Mouse (Mus musculus) adrenal gland, postnatal 14 days (tissue): ENCODE measurements around the gene Rln3. TPM values are rescaled to one million over a fixed set of nuclear protein-coding genes. Genes with fewer than 3 reads are reported as not detected.
A peak's percentile ranks its signal among the peaks of the same experiment; 100 is the strongest.

Experiments
- DNase-seq: peaks from one replicate; pipeline ENCODE4 v3.0.0; 2021; ENCODE audit warnings: mixed read lengths
- total RNA-seq: library from RNA; stranded (reverse); gene quantifications from 2 replicates; pipeline ENCODE4 v1.2.3, GENCODE M21; 2021

Gene Rln3
- total RNA-seq, 1 experiment from 2014 or later = not detected

DNA sequence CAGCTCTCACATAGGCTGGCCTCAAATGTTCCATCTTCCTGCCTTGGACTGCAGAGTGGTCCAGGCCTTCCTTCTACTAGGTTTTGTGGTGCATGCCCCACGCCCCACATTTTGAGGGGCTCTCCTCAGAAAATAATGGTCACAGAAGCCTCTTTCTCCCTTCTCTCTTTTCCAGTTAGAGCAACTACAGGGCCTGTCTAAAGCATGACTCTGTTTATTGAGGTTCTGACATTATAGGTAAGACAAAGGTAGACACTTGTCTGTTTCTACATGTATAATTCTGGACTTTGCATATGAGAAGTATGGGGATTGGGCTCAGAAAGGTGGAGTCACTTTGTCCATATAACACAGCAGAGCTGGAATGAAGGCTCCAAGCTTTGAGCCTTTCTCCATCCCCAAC, 20.2 kb upstream of the Rln3 start, which contains the start of gene Gm10643:
TSS of gene Gm10643 (minus strand) at position 101 of the 400 bp plus-strand sequence.
- DNase-seq = no peak

DNA sequence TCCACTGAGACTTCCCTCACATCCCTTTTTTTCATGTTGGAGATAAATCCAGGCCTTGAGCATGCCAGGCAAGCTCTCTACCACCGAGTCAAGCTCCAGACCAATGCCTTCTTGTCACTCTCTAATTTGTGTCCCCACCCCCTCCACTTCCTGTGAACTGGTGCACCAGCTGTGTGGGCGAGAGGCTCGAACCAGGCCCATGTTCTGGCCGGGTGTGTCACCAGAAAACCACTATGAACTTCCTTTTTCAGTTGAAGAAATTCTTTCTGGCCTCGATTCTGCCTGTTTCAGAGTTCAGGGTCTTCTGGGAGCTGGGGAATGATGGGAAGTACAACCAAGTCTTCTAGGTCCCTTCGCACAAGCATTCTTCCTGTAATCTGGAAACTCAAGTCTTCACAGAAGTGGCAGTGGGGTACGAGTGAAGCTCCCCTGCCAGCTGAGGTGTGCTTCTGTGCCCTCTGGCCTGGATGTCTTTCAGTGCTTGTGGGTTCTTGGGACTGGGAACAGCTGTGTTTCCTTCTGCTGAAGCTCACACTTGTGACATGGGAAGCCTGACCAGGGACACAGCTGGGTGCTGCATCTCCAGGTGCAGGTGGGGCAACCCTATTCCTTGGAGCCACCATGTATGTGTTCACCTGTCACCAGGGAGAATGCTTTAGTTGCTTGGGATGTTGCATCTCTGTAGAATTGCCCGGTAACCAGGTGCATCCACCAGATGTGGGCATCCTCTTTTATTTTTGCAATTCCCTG, 19.2 kb upstream of the Rln3 start:
- peak; percentile 41 for DNase-seq

DNA sequence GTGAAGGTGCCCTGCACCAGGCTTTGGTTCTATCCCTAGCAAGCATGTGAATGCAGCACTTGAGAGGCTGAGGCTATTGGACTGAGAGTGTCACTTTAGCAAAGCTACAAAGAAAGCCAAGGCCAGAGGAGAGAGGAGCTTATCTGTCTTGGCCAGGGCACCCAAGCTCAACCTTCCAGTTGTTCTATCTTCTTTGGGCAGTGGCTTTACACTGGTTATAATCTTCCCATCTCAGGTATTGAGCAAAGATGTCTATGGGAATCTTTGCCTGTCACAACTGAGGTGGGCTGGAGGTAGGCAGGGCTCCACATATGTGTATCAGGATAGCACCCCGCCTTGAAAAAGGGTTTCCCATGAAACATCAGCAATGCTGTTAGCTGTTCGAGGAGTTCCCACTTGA, 15.4 kb upstream of the Rln3 start:
- DNase-seq = no peak

DNA sequence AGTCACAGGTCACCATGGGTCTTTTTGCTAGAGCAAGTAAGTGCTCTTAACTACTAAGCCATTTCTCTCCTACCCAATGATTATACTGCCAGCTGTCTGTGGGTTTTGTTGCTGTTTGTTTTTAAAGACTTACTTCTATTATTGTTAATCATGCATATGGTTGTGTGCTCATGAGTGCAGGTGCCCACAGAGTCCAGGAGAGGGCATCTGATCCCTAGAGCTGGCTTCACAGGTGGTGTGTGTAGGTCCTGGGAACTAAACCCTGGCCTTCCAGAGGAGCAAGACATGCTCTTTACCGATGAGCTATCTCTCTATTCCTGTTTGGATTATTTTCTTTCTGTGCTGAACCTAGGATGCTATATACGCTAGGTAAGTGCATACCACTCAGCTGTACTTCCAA, 14.4 kb upstream of the Rln3 start:
- no peak for DNase-seq

DNA sequence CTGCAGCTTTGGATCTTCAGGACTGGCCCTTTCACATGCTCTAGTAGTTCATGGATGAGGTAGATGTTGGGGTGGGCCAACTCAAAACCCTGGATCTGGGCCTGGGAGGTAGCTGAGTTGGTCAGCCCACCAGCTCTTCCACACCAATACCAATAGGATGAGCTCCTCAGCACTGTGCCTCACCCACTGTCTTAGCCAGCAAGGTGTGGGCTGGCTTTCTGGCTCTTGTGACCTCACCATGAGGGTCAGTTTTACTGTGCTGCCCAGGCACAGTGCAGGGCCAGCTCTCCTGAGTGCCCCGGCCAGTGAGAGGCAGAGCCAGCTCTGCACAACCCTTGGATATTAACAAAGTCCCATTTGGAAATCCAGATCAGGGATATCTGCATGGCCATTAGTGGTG, 13.0 kb upstream of the Rln3 start:
- no peak for DNase-seq

DNA sequence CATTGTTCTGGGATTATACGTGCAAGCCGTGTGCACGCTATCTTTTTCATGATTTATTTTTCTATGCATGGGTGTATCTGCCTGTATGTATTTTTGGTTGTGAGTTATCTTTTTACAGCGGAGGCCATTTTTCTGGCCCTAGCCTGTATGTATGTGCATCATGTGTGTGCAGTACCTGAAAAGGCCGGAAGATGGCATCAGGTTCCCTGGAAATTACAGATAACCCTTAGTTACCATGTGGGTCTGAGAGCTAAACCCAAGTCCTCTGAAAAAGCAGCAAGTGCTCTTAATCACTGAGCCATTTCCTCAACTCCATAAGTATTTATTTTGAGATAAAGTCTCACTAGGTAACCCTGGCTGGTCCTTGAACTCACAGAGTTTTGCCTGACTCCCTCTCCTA, 8.4 kb upstream of the Rln3 start:
- no peak for DNase-seq

DNA sequence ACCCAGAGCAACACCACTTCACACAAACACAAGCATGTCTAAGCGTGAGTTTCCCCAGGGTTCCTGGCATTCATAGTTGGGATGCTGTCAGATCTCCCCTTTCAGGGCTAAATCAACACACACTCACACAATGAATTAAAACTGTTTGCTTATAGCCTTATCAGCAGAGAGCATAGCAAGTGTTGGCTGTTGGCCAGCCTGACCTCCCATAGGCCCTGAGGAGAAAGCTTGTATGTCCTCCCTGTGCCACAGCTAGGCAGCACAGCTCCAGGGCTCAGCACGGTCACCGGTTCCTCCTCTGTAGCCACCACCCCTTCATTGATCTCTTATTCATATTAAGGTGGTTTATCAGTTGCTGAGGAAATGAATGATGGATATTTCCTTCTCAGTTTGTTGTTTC, 7.9 kb upstream of the Rln3 start:
- no peak for DNase-seq

DNA sequence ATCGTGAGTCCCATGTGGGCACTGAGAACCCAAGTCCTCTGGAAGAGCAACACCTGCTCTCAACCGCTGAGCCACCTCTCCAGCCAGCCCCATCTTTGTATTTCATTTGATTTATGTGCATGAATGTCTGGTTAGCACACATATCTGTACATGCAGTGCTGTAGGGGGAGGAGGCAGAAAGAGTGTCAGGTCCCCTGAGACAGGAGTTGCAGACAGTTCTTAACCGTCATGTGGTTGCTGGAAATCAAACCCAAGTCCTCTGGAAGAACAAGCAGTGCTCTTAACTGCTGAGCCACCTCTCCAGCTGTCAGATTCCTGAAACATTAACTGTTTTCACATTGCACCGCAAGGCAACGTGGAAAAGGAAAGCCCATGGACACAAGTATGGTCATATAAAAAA, 3.4 kb upstream of the Rln3 start:
- DNase-seq = no peak

DNA sequence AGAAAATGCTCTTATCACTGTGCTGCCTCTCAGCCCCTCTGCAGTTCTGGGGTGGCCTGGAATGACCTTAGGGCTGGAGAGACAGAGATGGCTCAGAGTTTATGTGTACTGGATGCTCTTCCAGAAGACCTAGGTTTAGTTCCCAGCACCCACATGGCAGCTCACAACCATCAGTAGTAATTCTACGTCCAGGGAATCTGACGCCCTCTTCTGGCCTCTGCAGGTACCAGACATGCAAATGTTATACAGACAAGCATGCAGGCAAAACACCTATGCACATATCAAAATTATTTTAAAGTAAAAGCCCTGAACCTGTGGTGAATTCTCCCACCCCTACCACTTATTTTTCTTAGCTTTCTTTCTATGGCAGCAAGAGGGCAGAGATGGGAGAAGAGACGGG, 1.7 kb upstream of the Rln3 start:
- no peak for DNase-seq

DNA sequence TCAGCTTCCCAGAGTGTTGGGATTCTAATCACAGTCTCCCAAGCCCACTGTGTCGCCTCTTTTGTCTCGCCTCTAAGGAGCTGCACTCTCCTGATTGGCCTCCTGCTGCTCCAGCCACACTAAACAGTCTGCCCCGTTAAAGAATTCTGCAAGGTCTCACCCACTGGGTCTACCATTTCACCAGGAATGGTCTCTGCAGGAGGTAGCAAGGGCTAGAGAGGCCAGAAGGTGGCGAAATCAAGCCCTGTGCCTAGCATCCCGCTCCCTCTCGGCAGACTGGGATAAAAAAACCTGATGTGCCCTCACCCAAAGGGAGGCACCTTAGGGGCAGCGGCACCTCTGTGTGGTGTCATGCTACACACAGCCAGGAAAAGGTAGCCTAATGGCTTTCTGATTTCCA, 697 bp downstream of the Rln3 start:
- no peak for DNase-seq

DNA sequence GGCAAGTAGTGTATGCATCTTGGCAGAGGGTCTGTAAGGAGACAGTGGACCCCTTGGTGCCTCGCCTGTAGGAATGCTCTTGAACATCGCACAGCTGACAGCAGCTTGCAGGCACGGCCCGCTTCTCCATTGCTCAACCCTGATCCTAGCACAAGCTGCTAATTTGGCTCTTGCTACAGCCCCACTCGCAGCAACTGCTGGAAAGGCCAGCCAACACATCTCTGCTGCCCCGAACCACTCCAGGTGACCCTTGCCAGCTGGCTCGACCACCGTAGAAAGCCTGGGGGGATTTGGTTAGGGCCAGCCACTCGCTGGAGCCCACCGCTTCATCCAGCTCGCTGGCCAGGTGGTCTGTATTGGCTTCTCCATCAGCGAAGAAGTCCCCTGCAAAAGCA, 1.9 kb downstream of the Rln3 start:
- no peak for DNase-seq

DNA sequence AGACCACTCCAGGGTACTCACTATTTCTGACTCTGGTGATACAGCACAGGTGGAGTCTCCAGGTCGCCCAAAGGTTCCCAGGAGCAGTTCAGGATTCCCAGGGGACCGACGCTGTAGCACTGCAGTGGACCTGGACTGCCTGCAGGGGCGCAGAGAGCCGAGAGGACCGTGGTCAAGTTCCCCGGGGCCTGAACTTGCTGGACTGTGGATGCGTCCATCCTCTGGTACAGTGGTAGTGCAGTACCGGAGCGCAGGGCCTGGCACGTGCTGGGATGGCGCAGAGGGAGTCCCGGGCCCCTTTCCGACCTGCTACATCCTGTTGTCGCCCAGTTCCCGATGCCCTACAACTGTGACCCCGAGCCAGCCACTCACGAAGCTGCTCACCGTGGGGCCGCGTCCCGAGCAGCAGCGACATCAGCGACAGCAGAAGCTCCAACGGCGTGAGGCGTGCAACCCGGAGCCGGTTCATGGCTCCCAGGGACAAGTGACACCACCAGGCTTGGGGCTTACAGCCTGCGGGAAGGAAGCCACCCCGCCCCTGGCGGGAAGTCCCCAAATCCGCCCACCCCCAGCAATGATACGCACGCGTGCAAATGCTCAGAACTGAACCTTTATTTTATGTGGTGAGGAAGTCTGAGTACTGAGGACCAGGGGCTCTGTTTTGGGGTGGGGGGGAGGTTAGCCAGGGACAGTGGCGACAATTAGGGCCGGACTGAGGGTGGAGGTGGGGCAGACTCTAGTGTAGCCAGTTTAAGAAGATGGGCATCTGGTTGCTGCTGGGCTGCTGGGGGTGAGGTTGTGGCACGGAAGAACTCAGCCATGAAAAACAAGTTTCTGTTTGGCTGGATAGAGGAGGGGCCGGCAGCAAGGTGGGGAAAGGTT, 2.5 kb downstream of the Rln3 start, which contains the start of gene Il27ra:
TSS of gene Il27ra (minus strand) at position 524 of the 882 bp plus-strand sequence.
- DNase-seq = peak; percentile 86

DNA sequence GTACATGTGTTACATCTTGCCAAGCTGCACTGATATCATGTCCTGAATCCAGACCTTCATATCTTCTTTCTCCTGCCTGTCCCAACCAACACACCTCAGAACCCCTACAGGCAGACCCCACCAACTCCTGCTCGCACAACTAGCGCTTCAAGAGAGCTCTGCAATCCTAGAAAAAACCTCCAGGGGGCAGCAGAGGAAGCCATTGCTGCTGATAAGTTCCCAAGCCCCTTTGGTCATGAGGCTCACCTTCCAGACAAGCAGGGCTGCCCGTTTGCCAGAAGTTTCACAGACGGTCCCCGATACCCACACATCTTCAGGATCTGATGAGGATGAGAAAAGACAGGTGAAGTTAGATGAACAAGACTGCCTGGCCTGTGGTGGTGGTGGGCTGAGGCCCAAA, 5.8 kb downstream of the Rln3 start:
- DNase-seq = peak; percentile 83

DNA sequence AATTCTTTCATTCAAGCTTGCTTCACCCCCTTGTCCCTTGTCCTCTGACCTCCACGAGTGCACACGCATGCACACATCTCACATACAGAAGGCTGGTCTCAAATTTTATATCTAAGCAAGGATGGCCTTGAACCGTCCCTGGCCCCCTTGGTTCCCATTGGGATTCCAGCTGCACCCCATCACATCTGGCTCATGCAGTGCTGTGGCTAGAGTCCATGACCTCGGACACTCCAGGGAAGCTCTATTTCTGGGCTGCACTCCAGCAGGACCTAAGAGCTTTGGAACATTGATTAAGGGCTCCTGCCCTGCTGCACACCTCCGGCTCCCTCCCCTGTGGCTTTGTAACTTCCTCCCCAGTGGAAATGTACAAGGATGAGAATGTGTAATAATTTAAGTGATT, 6.8 kb downstream of the Rln3 start:
- DNase-seq = peak; percentile 75

DNA sequence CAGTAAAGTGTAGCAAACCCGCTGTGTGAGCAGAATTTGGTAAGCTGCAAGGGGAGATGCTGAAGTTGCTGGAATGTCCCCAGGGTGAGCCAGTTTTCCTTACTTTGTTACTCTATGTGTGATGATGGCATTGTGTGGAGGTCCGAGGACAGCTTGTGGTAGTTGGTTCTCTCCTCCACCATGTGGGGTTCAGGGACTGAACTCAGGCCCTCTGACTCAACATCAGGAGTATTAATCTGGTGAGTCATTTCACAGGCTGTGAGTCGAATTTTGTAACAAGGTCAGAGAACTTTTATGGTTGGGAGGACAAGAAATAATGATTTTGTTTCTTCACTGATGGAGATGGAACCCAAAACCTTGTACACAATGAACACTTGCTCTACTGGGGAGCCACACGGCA, 12.0 kb downstream of the Rln3 start:
- peak; percentile 46 for DNase-seq

DNA sequence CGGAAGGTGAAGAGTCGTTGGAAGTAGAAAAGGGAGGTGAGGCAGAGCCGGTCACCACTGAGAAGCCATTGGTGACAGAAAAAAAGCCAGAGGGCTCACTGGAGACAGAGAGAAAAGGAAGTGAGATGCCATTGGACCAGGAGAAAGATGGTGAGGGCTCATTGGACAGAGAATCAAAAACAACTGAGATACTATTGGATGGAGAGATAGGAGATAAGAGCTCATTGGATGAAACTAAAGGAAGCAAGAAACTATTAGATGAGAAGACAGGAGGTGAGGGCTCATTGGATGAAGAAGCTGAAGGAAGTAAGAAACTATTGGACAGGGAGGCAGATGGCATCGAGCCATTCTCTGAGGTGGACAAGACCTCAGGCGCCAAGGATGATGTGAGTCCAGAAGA, 15.5 kb downstream of the Rln3 start:
- no peak for DNase-seq

DNA sequence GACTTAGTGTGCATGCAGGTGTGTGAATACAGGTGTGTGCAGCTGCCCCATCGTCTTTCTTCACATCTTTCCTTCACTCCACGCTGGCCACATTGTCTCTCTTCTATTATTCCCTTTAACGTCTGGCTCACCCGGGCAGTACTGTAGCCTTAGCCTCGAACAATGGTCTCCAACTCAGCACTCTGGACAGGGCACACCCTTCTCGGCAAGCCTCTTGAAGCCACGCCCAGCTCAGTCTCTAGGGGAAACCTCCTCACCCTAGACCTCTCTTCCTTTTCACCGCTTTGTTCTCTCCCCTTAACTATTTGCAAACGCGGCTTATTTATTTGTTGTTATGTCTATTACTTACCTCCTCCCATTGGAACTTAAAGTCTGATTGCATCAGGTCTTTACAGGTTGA, 17.4 kb downstream of the Rln3 start:
- DNase-seq = peak; percentile 37

DNA sequence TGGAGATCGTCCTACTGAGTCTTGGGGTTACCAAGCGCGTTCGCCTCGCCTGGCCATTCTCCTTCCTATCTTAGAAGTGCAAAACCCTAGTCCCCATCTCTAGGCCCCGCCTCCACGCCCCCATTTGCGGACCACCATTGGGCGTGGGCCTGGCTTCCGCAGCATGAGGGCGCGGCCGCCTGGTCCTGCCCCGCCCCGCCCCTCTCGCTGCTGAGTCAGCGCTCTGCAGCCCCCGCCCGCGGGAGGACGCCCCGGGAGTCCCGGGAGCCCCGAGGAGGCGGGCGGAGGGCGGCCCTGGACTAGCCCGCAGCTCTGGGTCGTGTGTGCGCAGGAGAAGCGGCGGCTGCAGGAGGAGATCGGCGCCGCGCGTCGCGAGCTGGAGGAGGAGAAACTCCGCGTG, 18.9 kb downstream of the Rln3 start:
- peak; percentile 73 for DNase-seq

DNA sequence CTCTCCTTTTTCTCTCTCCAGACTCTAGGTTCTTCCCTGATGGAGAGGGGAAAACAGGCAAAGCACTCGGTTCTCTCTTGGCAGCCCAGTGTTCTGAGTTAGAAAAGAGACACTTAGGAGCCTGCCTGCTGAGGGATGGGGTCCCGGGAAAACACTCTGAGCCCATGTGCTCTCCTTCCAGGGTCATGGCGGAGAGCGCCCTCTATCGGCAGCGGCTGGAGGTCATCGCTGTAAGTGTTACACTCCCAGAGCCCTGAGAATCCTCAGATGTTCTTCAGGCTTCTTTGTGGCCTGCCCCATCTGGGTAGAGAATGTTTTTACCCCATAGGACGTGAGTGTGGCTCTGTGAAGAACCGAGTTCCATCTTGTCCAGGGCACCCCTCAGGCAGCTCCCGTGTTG, 20.6 kb downstream of the Rln3 start:
- peak; percentile 82 for DNase-seq

DNA sequence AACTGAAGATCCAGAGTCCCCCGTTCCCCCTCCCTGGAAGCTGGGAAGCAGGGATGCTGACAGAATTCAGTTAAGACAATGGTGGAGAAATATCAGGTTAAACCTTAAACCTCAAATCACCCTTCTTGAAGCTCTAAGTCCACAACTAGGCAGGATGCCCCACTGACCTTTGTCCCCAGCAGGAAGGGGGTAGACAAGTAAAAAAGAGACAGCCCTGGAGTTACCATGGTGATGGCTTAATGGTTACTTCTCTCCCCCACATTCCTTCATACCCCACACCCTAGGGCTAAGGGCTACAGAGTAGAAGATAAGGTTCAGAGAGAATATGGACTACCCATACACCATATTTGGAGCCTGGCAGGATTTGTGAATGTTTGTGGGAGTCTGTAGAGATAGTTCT, 21.2 kb downstream of the Rln3 start:
- no peak for DNase-seq

DNA sequence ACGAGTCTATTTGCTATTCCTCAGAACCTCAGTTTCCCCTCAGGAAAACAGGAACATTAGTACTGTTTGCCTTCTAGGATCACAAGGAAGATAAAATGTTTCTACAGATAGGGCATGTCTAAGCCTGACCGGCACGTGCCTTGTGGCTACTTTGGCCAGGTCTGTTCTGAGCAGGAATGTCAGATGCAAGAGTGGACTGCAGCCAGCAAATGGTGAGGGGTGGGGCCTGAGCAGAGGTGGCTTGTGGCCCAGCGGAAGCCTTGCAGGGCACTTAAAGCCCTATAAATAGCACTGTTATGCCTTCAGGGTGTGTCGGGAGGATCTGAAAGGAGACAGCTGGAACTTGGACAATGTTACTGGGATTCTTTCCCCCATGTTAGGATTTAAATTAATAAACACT, 21.7 kb downstream of the Rln3 start:
- DNase-seq = peak; percentile 60

DNA sequence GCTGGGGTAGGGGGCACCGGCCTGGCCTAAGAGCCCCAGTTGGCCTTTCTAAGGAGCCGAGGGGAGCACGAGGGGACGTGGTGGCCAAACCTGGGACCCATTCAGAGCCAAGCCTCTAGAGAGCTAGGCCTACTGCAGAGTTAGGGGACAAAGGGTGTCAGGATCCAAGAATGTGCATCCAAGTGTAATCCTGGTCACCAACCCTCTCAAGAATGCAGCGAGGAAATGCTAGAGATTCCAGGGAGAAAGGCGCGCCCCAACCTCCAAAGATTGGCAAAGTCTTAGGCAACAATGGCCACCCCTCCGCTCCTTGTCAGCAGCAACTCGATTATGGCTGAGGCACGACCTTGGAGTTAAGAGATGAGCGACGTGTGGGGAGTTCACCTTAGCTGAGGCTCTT, 23.2 kb downstream of the Rln3 start:
- DNase-seq = no peak

DNA sequence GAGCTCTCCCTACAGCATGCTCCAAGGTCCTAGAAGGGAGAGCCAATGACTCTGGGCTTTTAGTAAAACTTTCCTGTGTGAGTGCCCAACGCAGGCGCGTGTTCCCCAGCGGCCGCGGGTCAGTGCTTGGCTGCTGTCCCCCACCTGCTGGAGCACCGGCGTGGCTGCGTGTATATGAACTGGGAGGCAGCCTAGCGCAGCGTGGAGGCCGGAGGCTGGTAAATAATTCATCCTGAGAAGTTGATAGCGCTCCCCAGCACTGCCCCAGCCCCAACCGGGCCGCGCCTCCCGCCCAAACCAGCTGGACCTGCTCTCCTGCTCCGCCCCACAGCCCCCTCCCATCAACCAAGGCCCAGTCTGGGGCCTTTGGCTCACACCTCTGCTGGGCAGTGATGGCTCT, 23.7 kb downstream of the Rln3 start, which contains the start of gene Palm3:
TSS of gene Palm3 (plus strand) at position 376 of the 400 bp plus-strand sequence.
- peak; percentile 42 for DNase-seq

DNA sequence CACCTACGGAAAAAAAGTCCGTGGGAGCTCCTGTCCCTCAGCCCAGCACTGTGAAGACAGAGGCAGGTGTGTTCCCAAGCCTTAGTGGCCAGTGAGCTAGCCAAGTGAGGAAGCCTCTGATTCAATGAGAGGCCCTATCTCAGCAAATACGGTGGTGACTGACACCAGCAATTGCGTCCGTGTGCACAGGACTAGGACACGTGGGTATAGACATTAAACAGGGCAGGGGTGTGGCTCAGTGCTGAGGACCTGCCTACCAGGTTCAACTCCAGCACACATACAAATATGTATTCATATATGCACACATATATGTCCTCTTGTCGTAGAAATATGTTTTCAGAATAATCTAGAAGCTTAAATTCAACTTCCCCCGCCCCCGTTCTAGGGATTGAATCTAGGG, 25.1 kb downstream of the Rln3 start:
- DNase-seq = no peak
